8 mouse cellular contexts compared by ENCODE assay signal in genomic region chr12:99564301-99564910, GRCm38 (mm10). TPM values are rescaled to one million over a fixed set of nuclear protein-coding genes. Genes with fewer than 3 reads are reported as not detected.
DNase-seq lines count a peak whose midpoint lies in the region; ATAC-seq and TF ChIP-seq lines count a peak whose summit lies in the region.

No protein-coding gene starts in this region.

- peak overlapping the region; percentile 86 for H3K4me2 ChIP-seq in kidney, embryonic 14.5 days (replicated peaks; ENCODE audit: low read depth, low read length)
- H3K4me2 ChIP-seq in heart, embryonic 12.5 days: peak overlapping the region; percentile 43
- peak overlapping the region; percentile 82 for H3K4me2 ChIP-seq in liver, embryonic 12.5 days

- no peaks in the 10 kb centered on the region for H3K27me3 ChIP-seq in kidney, embryonic 14.5 days (ENCODE audit: control insufficient read depth, insufficient read depth, low read length)
- H3K27me3 ChIP-seq in E14TG2a.4 (ENCODE audit: insufficient read depth, low read length): peaks cover 59% of the 10 kb centered on the region
- no peaks in the 10 kb centered on the region for H3K27me3 ChIP-seq in heart, embryonic 12.5 days (replicated peaks)
- 0 out of 2 replicates have a peak, but pooled peaks cover 4% of the 10 kb centered on the region for H3K27me3 ChIP-seq in liver, embryonic 12.5 days (replicated peaks)

- no peaks in the 10 kb centered on the region for H3K9me3 ChIP-seq in kidney, embryonic 14.5 days (ENCODE audit: control insufficient read depth, low read length)
- no peaks in the 10 kb centered on the region for H3K9me3 ChIP-seq in E14TG2a.4 (ENCODE audit: low read length)
- no peaks in the 10 kb centered on the region for H3K9me3 ChIP-seq in heart, embryonic 12.5 days (replicated peaks)
- no peaks in the 10 kb centered on the region for H3K9me3 ChIP-seq in liver, embryonic 12.5 days (replicated peaks)

- no peak overlapping the region for H3K4me3 ChIP-seq in kidney, embryonic 14.5 days (ENCODE audit: low read length)
- H3K4me3 ChIP-seq in E14TG2a.4 (replicated peaks; ENCODE audit: low read length): peak overlapping the region; percentile 85
- no peak overlapping the region for H3K4me3 ChIP-seq in heart, embryonic 12.5 days
- peak overlapping the region; percentile 73; the same call in 1 of the 2 replicates for H3K4me3 ChIP-seq in liver, embryonic 12.5 days

- no peaks in the 10 kb centered on the region for H3K36me3 ChIP-seq in kidney, embryonic 14.5 days (ENCODE audit: control insufficient read depth, insufficient read depth, low read length)
- no peaks in the 10 kb centered on the region for H3K36me3 ChIP-seq in E14TG2a.4 (ENCODE audit: insufficient read depth, low read length)
- no peaks in the 10 kb centered on the region for H3K36me3 ChIP-seq in heart, embryonic 12.5 days
- no peaks in the 10 kb centered on the region for H3K36me3 ChIP-seq in liver, embryonic 12.5 days

- no peak overlapping the region for H3K27ac ChIP-seq in kidney, embryonic 14.5 days (ENCODE audit: low read depth, low read length)
- no peak overlapping the region for H3K27ac ChIP-seq in heart, embryonic 12.5 days (ENCODE audit: poor library complexity, severe bottlenecking)
- H3K27ac ChIP-seq in liver, embryonic 12.5 days: no peak overlapping the region

- 21% methylated on average over 9 of the region's 9 CpGs for WGBS in kidney, embryonic 14.5 days
- 27% methylated on average over 9 of the region's 9 CpGs for WGBS in heart, embryonic 12.5 days
- 20% methylated on average over 9 of the region's 9 CpGs for WGBS in liver, embryonic 12.5 days (ENCODE audit: insufficient replicate concordance)

- peaks cover 23% of the 10 kb centered on the region for H3K4me1 ChIP-seq in kidney, embryonic 14.5 days (ENCODE audit: control insufficient read depth, insufficient read depth, low read length)
- peaks cover 35% of the 10 kb centered on the region for H3K4me1 ChIP-seq in E14TG2a.4 (replicated peaks; ENCODE audit: low read depth, low read length)
- peaks cover 19% of the 10 kb centered on the region for H3K4me1 ChIP-seq in heart, embryonic 12.5 days (replicated peaks)
- H3K4me1 ChIP-seq in liver, embryonic 12.5 days: peaks cover 36% of the 10 kb centered on the region

- H3K9ac ChIP-seq in kidney, embryonic 14.5 days (ENCODE audit: low read depth, low read length): no peak overlapping the region
- no peak overlapping the region for H3K9ac ChIP-seq in heart, embryonic 12.5 days
- H3K9ac ChIP-seq in liver, embryonic 12.5 days: no peak overlapping the region

- DNase-seq in kidney, postnatal 10 days: no peak
- no peak for DNase-seq in adrenal gland, adult 8-10 months
- no peak for DNase-seq in layer of hippocampus, adult 18-20 months (ENCODE audit: low spot score in 2 of 2)
- DNase-seq in kidney, postnatal 14 days: no peak

- ATAC-seq in kidney, embryonic 14.5 days (ENCODE audit: low FRiP score, low TSS enrichment): no peak
- no peak for ATAC-seq in heart, embryonic 12.5 days (ENCODE audit: insufficient number of reproducible peaks, low FRiP score)
- ATAC-seq in liver, embryonic 12.5 days: no peak

- no peak for TF ChIP-seq CTCF in E14TG2a.4 (conservative IDR thresholded peaks at IDR 0.05; ENCODE audit: low read length)

RNA-seq across cellular contexts. Expression of gene Foxn3, which starts 1.0 kb away (rescaled TPM):
- 70.2 and 81.3 TPM in 2 replicates for polyA plus RNA-seq in kidney, embryonic 14.5 days (2014; fragmentation: Nextera tagmentation; extraction: Ambion mirVana)
- polyA plus RNA-seq in heart, embryonic 12.5 days (2016; fragmentation: Nextera tagmentation; extraction: Ambion mirVana): 66.2 and 69.1 TPM in 2 replicates
- 25.8 and 26.5 TPM in 2 replicates for polyA plus RNA-seq in liver, embryonic 12.5 days (2016; fragmentation: Nextera tagmentation; extraction: Ambion mirVana)
- total RNA-seq in adrenal gland, adult 8-10 months (2022): 10 to 100 TPM; 65.0 to 85.5 (median 81.2) TPM
- total RNA-seq in layer of hippocampus, adult 18-20 months (2021): 10 to 100 TPM; 51.4 to 54.4 TPM

Comparison
In these comparisons a context has a peak if more than half of its experiments do, and no peak if none do; other contexts are left out.
1. H3K4me3 ChIP-seq: peak in E14TG2a.4 (single experiment) and liver, embryonic 12.5 days (single experiment); none in kidney, embryonic 14.5 days (single experiment) and heart, embryonic 12.5 days (single experiment).
2. Peak in every context shown above with its lines, with median percentiles within 50 percentile points of each other: H3K4me2 ChIP-seq.